Mouse (Mus musculus) urinary bladder, adult 18-20 months (tissue): ENCODE results near the gene Smim7.

Experiments used
- DNase-seq, 2 experiments: peaks; one replicate each; pipeline ENCODE4 v3.0.0; 2022; ENCODE audit warnings: low spot score in 2 of 2, mixed read lengths in 2 of 2

Smim7 gene

GRCm38 (mm10) chr8:72547802-72548643 is 22.9 kb downstream of the Smim7 start, which contains the start of gene Med26:
Med26 (minus strand) TSS chr8:72548270.
- DNase-seq = peak; percentile 88 to 98

GRCm38 (mm10) chr8:72547122-72547801 is 23.6 kb downstream of the Smim7 start:
- peak in 1 of 2 experiments; percentile 24 for DNase-seq

- no peak for DNase-seq
Observed at GRCm38 (mm10) chr8:72539234-72539633, 31.7 kb downstream of the Smim7 start.

GRCm38 (mm10) chr8:72534888-72535287 is 36.0 kb downstream of the Smim7 start:
- no peak for DNase-seq

DNA sequence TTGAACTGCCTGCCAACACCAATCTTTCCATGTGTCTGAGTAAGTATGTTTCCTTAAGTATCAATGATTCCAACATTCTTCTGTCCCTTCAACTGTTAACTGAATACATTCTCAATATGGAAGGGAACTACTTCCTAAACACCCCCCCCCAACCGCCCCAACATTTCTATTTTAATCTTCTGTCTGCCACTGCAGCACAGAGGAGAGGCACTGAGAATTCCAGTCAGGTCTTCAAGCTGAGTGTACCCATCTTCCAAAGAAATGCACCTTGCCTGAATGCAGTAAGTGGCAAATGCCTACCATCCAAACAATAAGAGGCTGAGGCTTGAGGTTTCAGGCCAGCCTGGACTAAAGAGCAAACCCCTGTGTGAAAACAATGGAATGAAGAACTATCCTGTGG is 38.8 kb downstream of the Smim7 start:
- DNase-seq = no peak

GRCm38 (mm10) chr8:72521888-72522287 is 49.0 kb downstream of the Smim7 start:
- DNase-seq = no peak

GRCm38 (mm10) chr8:72517421-72517988 is 53.4 kb downstream of the Smim7 start:
- DNase-seq = no peak
